Mouse (Mus musculus) kidney, postnatal 0 days (tissue): ENCODE data around the gene Mtf1. TPM values are rescaled to one million over a fixed set of nuclear protein-coding genes. Genes with fewer than 3 reads are reported as not detected.
A peak's percentile ranks its signal among the peaks of the same experiment; 100 is the strongest.

ENCODE experiments used
- ATAC-seq: fragments of 200-750 bp; cut with Nextera tagmentation; replicated peaks from 2 replicates; pipeline ENCODE4 v1.8.0; 2017; ENCODE audit warnings: low read depth, moderate number of reproducible peaks, moderate TSS enrichment, moderate library complexity; ENCODE audit not compliant: low FRiP score
- DNase-seq: peaks from one replicate; pipeline ENCODE4 v3.0.0-alpha.2; 2016; ENCODE audit warnings: low spot score
- H3K27ac ChIP-seq: fragments of 300-500 bp; sonication (generic); 2 replicates; pipeline ENCODE4 v1.5.1; 2014; ENCODE audit warnings: mild to moderate bottlenecking
- H3K27me3 ChIP-seq: fragments of 300-500 bp; sonication (generic); 2 replicates; pipeline ENCODE4 v1.6.1; 2014; ENCODE audit warnings: low read length, mixed read lengths; ENCODE audit not compliant: insufficient read depth
- H3K36me3 ChIP-seq: fragments of 300-500 bp; sonication (generic); 2 replicates; pipeline ENCODE4 v1.6.1; 2014; ENCODE audit warnings: low read length, mixed read lengths; ENCODE audit not compliant: insufficient read depth
- H3K4me1 ChIP-seq: fragments of 300-500 bp; sonication (generic); replicated peaks from 2 replicates; pipeline ENCODE4 v1.6.1; 2014; ENCODE audit warnings: antibody characterized with exemption, low read length, mixed read lengths; ENCODE audit not compliant: insufficient read depth
- H3K4me2 ChIP-seq: fragments of 300-500 bp; sonication (generic); 2 replicates; pipeline ENCODE4 v1.6.1; 2014; ENCODE audit warnings: mild to moderate bottlenecking, low read length, moderate library complexity, mixed read lengths
- H3K4me3 ChIP-seq: fragments of 300-500 bp; sonication (generic); replicated peaks from 2 replicates; pipeline ENCODE4 v1.5.1; 2014; ENCODE audit warnings: low read depth, low read length
- H3K9ac ChIP-seq: fragments of 300-500 bp; sonication (generic); 2 replicates; pipeline ENCODE4 v1.6.1; 2014; ENCODE audit warnings: low read depth, low read length
- H3K9me3 ChIP-seq: fragments of 300-500 bp; sonication (generic); replicated peaks from 2 replicates; pipeline ENCODE4 v1.6.1; 2016; ENCODE audit warnings: low read length, inconsistent platforms, mixed read lengths
- CTCF ChIP-seq: IDR thresholded peaks from 2 replicates; pipeline ENCODE4 v1.5.1; 2016; ENCODE audit warnings: antibody characterized with exemption, low read depth, mild to moderate bottlenecking, moderate library complexity
- WGBS: fragments of 180-500 bp; shearing (Covaris S2); extraction: QIAGEN DNeasy Blood & Tissue Kit; methylation state at CpG from one replicate; pipeline ENCODE4 v1.1.7; 2014; 5-methylcytosine and 5-hydroxymethylcytosine counted together
- polyA plus RNA-seq: library from polyadenylated mRNA; unstranded; fragments of >200 nt; fragmentation: Nextera tagmentation; extraction: Ambion mirVana; gene quantifications from 2 replicates; pipeline ENCODE4 v1.2.1, GENCODE M21; 2015

Mtf1 gene
- polyA plus RNA-seq, 1 experiment from 2014 or later = 14.8 TPM

DNA sequence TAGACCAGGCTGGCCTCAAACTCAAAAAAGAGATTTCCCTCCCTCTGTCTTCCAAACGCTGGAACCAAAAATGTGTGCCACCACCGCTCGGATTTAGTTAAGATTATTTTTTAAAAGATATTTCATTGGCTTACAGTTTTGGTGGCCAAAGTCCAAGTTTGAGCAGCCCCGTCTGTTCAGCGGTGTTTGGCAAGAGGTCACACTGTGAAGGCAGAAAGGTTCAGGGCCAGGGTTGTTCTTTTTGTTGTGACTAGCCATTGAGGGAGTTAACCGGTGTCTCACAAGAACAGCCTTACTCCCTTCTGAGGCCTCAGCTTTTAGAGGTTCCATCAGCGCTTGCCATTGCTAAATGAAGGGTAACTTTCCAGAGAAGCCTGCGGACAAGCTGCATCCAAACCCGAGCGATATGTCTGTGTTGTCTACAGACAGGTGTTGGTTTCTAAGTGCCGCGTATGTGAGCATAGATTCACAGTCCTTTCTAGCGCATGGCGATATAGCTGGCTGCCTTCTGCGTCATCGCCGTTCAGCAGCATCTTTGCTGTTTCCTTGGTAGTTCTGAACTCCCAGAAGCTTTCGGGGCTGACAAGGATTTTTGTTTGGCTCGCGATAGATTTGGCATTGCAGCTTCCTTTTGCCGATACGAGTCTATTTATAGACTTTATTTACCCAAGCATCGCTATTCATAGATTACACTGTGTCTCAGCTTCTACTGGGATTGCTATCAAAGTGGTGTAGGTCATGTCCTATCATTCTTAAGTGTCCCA is 35.9 kb upstream of the Mtf1 start:
- Histone ChIP-seq H3K9me3 (no peaks in the 10 kb centered on the region), H3K4me2 (no peak overlapping the region), H3K27ac (peak overlapping the region; percentile 28; the same call in 1 of the 2 replicates), H3K9ac (no peak overlapping the region), H3K36me3 (no peaks in the 10 kb centered on the region), H3K4me1 (no peaks in the 10 kb centered on the region), H3K4me3 (no peak overlapping the region), H3K27me3 (no peaks in the 10 kb centered on the region)
- no peak for DNase-seq
- ATAC-seq = no peak
- no peak for TF ChIP-seq CTCF
- 70% methylated on average over 23 of the region's 23 CpGs for WGBS

DNA sequence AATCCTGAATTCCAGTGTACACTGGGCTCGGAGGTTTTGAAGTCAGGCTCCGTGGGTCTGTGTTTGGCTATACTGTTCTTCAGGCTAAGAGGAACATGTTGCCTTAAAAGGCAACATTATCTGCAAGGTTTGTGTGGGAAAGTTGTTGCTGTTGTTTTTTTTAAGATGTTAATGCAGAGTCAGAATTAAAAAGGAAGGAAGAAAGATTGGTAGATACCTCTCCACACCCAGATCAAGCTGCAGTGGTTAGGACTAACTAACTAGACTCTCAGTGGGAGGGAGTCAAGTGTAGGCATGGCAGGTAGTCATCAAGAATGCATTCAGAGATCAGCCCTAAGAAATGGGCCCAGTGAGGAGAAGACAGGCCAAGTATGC is 35.4 kb upstream of the Mtf1 start:
- Histone ChIP-seq H3K36me3 (no peaks in the 10 kb centered on the region), H3K4me1 (no peaks in the 10 kb centered on the region), H3K4me3 (no peak overlapping the region), H3K27me3 (no peaks in the 10 kb centered on the region), H3K9ac (no peak overlapping the region), H3K4me2 (no peak overlapping the region), H3K9me3 (no peaks in the 10 kb centered on the region), H3K27ac (peak overlapping the region; percentile 28; the same call in 1 of the 2 replicates)
- DNase-seq (no peak), ATAC-seq (no peak)
- 74% methylated on average over 2 of the region's 2 CpGs for WGBS
- no peak for TF ChIP-seq CTCF

GRCm38 (mm10) chr4:124768963-124769591 is 32.8 kb upstream of the Mtf1 start:
- H3K36me3 ChIP-seq = no peaks in the 10 kb centered on the region
- DNase-seq = no peak
- H3K9ac ChIP-seq = no peak overlapping the region
- no peak for TF ChIP-seq CTCF
- H3K4me1 ChIP-seq = no peaks in the 10 kb centered on the region
- 62% methylated on average over 13 of the region's 13 CpGs for WGBS
- no peaks in the 10 kb centered on the region for H3K9me3 ChIP-seq
- H3K4me2 ChIP-seq = no peak overlapping the region
- no peak for ATAC-seq
- H3K27ac ChIP-seq = no peak overlapping the region
- no peak overlapping the region for H3K4me3 ChIP-seq
- H3K27me3 ChIP-seq = no peaks in the 10 kb centered on the region

- H3K27me3 ChIP-seq = no peaks in the 10 kb centered on the region
- no peak overlapping the region for H3K4me3 ChIP-seq
- WGBS = 68% methylated on average over 5 of the region's 5 CpGs
- H3K27ac ChIP-seq = no peak overlapping the region
- H3K4me2 ChIP-seq = no peak overlapping the region
- no peaks in the 10 kb centered on the region for H3K36me3 ChIP-seq
- DNase-seq (peak; percentile 11), ATAC-seq (no peak)
- no peak overlapping the region for H3K9ac ChIP-seq
- H3K9me3 ChIP-seq = no peaks in the 10 kb centered on the region
- no peaks in the 10 kb centered on the region for H3K4me1 ChIP-seq
- peak; percentile 51; the same call in 1 of the 2 replicates for TF ChIP-seq CTCF
Observed at GRCm38 (mm10) chr4:124770624-124771023, 31.3 kb upstream of the Mtf1 start.

- DNase-seq = peak; percentile 44
- no peaks in the 10 kb centered on the region for H3K4me1 ChIP-seq
- no peak for TF ChIP-seq CTCF
- no peak overlapping the region for H3K9ac ChIP-seq
- H3K27me3 ChIP-seq = no peaks in the 10 kb centered on the region
- WGBS = 63% methylated on average over 4 of the region's 4 CpGs
- no peak overlapping the region; the same call in 1 of the 2 replicates for H3K27ac ChIP-seq
- no peak for ATAC-seq
- no peaks in the 10 kb centered on the region for H3K9me3 ChIP-seq
- H3K4me2 ChIP-seq = no peak overlapping the region
- H3K36me3 ChIP-seq = no peaks in the 10 kb centered on the region
- no peak overlapping the region for H3K4me3 ChIP-seq
Observed at GRCm38 (mm10) chr4:124772125-124772524, 29.8 kb upstream of the Mtf1 start.

GRCm38 (mm10) chr4:124773449-124773848 is 28.5 kb upstream of the Mtf1 start:
- ATAC-seq (no peak), DNase-seq (no peak)
- H3K27me3 ChIP-seq = no peaks in the 10 kb centered on the region
- no peak overlapping the region for H3K4me3 ChIP-seq
- no peak overlapping the region for H3K9ac ChIP-seq
- no peaks in the 10 kb centered on the region for H3K9me3 ChIP-seq
- TF ChIP-seq CTCF = no peak
- no peaks in the 10 kb centered on the region for H3K36me3 ChIP-seq
- no peaks in the 10 kb centered on the region for H3K4me1 ChIP-seq
- no peak overlapping the region for H3K27ac ChIP-seq
- H3K4me2 ChIP-seq = no peak overlapping the region
- 86% methylated on average over 2 of the region's 2 CpGs for WGBS
